Mouse (Mus musculus) splenic B cell, adult 2 months (primary cell): ENCODE measurements at regions not wholly inside any gene's neighbourhood (a gene's known extent, or its start where the extent isn't known, plus 50 kb on each side); places are given as distances from the start of the nearest gene placed in this dataset.
"Not testable (repeated sequence)": the region's sequence is repeated elsewhere in the genome, so short reads cannot be mapped to it uniquely, and the experiment has no call there.

Experiments
- DNase-seq: peaks from one replicate; pipeline ENCODE4 v3.0.0-alpha.2; 2011; ENCODE audit warnings: low read depth, low spot score
- H3K27me3 ChIP-seq: 2 replicates; pipeline ENCODE4 v1.6.1; 2012; ENCODE audit warnings: mild to moderate bottlenecking, low read length, moderate library complexity, mixed read lengths; ENCODE audit not compliant: control insufficient read depth, poor library complexity, insufficient read depth, severe bottlenecking
- H3K36me3 ChIP-seq: 2 replicates; pipeline ENCODE4 v1.6.1; 2012; ENCODE audit warnings: mild to moderate bottlenecking, low read length, moderate library complexity, mixed read lengths; ENCODE audit not compliant: control insufficient read depth, poor library complexity, insufficient read depth, severe bottlenecking

DNA sequence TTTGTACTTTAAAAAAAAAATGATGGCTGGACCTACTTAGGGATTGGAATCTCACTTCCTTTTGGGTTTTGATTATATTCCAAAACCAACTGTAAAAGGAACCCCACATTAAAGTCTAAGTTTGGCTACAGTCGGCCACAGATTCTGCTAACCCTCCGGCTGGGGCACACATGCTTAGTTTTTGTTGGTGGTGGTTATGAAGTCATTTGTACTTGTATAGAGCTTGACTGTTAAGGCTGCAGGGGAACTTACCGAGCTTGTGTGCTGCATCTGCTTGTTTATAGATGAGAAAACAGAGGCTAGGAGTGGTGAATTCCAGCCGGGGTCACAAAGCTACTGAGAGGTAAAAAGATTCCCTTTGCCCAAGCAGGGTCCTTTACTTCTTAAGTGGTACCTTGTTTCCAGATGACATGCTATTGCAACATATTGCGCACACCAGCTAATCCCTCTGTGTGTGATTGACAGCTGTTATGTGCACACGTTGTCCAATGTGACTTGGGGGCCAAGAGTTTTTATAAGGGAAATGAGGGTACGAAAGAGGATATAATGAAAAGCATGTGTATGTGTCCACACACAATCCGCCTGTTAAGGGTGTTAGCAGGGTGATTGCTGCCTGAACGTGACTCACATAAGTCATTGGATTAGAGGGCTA, 169.8 kb downstream of the Enc1 start:
- DNase-seq: no peak
- H3K36me3 ChIP-seq: no peaks in the 10 kb centered on the region
- no peaks in the 10 kb centered on the region for H3K27me3 ChIP-seq

DNA sequence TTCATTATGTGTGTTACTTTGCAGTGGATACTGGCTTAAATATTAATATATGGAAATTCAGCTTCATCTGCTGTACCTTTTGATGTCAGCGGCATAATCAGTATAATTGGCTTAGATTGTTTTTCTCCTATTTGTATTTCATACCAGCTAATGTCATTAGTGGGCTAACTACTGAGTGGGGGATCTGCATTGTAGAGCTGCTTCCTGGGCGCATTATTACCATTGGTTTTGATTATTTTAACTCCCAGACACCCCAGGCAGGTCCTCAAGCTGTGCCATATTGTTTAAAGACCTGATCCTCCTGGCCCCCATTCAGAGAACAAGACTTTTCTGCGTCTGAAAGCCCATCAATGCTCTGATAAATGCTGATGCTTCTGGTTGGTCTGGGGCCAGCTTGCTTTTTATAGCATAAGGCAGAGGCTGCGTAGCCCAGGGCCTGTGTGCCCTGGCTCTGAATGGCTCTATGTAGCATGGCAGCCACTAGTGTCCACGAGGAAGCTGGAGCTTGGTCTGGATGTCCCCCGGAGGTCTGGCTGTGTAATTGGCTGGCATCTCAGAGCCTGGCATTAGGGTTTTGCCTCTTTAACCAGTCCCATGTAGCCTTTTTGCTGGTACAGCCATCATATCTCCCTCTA, 169.1 kb downstream of the Enc1 start:
- H3K36me3 ChIP-seq: no peaks in the 10 kb centered on the region
- no peaks in the 10 kb centered on the region for H3K27me3 ChIP-seq
- no peak for DNase-seq

DNA sequence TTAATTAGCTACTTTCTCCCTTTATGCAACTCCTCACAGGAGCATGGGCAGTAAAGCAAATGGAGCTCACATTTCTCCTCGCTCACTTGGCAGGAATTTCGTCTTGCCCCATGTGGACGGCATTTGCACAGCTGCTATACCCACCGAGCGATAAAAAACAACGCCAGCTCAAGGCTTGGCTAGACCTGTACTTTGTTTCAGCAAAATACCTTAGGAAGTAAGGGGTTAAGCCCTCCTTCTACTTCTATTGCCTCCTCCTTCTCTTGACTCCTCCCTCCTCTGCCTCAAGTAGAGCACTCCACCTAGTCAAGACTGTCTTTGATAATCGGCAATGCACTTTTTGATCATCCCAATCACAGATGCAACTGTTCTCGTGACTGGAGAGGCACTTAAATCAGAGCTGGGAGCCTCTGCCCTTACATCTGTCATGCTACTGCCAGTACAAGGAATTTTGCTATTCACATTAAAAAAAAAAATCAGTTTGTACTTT, 168.4 kb downstream of the Enc1 start:
- no peak for DNase-seq
- Histone ChIP-seq H3K27me3 (no peaks in the 10 kb centered on the region), H3K36me3 (no peaks in the 10 kb centered on the region)

DNA sequence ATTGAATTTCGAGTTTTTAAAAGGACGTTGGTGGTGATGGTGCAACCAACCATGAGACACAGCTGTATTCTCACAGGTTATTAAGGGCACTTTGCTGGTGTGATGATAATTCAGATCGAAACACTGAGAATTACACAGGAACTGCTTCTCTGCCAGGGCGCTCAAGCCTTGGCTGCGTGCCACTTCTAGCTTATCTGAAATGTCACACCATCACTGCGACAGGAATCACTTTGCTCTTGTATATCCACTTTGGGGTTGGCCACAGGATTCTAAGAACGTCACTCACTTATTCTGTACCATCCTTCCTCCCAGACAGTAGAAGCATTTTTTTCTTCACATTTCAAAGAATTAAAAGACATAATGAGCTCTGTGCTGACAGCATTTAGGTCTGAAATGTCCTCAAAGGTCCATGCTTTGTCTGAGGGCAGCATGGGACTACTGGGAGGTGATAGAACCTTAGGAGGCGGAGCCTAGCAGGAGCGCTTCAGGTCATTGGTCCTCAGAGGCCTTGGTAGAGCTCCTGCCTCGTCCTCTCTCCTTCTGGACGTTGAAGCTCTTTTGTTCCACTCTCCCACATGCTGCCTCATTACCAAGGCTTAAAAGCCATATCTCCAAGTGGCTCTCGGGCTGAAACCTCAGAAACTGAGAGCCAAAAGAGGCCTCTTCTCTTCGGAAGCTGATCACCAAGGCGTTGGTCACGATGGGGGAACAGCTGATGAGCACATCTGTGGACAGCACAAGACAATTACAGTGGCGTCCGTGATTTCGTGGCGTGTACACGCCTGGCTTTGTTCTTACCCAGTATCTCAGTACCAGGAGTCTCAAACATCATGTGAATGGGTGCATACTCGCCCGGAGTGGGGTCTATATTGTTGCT, 167.7 kb downstream of the Enc1 start:
- Histone ChIP-seq H3K27me3 (no peaks in the 10 kb centered on the region), H3K36me3 (no peaks in the 10 kb centered on the region)
- no peak for DNase-seq

DNA sequence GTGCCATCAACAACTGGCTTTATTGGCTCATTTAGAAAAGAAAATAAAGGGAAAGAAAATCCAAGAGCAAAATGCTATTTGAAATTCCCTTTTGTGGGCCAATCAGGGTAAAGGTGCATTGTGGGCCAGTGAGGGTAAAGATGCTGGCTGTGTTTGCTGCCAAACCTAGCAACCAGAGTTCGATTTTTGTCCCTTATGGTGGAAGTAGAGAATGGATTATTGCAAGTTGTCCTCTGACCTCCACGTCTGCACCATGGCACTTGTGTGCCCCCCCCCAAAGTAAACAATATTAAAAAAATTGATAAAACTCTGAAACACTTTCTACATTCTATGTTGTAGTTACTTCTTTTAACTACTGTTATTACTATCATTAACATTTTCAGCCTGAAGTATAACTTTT, 166.9 kb downstream of the Enc1 start:
- H3K36me3 ChIP-seq: no peaks in the 10 kb centered on the region
- H3K27me3 ChIP-seq: no peaks in the 10 kb centered on the region
- DNase-seq: no peak

DNA sequence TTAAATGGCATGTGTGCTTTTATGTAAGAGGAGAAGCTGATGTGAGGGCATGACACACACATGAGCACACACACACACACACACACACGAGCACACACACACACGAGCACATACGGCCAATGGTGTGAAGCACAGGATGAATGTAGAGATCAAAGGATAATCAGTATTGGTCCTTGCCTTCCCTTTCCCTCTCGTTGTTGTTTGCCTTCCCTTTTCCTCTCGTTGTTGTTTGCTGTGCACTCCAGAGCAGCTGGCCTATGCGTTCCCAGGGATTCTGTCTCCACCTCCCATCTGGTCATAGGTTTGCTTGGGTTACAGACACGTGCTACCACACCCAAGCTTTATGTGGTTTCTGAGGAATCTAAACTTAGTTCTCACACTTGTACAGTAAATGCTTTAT, 165.8 kb downstream of the Enc1 start:
- H3K27me3 ChIP-seq: no peaks in the 10 kb centered on the region
- no peak for DNase-seq
- H3K36me3 ChIP-seq: no peaks in the 10 kb centered on the region

DNA sequence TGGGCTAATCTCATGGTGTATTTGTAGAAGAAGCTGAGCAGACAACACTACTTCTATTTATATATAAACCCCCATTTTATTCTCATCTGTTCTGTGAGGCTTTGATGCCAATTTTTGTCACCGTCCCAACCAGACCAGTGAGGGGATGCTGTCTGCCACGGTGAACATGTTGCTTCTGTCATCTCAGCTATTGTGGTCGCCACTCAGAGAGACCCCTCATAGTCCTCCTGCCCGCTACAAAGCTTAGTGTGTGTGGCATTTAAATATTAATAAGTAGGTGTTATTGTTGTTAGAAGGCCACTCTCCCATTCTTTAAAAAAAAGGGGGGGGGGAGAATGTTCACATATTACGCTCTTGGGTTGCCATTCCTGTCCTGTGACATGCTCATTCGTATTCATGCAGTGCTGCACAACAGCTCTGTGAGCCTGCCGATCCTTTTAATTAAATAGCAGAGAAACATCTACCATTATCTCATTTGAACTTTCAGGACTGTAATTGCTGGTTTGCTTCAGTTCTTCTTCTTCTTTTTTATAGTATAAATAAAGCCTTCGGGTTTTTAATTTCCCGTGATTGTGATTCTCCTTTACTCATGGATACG, 161.4 kb downstream of the Enc1 start:
- Histone ChIP-seq H3K36me3 (no peaks in the 10 kb centered on the region), H3K27me3 (no peaks in the 10 kb centered on the region)
- no peak for DNase-seq

DNA sequence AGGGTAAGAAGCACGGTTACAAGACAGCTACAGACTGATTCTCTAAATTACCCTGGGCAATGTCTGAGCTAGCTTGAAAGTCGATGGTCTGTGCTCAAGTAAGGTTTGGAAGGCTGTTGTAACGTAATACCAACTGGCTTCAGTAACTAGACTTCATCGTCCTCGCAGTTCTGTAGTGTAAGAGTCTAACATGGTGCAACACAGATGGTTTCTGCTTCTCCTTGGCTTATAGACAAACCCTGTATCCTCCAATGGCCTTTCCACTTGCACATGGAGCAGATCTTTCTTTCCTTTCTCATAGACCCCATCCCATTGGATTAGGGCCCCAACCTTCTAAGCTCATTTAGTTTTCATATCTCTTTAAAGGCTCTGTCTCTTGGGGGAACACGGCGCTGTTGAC, 160.7 kb downstream of the Enc1 start:
- no peak for DNase-seq
- Histone ChIP-seq H3K27me3 (no peaks in the 10 kb centered on the region), H3K36me3 (no peaks in the 10 kb centered on the region)

DNA sequence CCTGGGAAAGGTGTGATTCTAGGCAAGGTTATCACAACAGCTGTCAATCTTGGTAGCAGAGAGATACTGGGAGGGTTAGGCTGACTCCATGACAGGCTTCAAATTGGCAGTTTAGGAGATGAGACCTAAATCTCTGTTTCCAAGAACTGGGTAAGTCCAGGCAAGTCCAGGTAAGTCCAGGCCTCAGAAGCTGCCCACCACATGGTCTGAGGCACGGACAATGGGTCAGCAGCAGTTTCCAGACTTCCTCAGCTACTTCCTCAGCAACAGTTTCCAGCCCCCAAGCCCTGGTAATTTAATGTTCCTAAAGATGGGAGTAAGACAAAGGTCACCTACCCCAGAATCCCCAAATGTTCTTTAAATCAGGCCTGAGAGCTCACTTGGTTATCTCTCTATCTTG, 157.1 kb downstream of the Enc1 start:
- Histone ChIP-seq H3K36me3 (no peaks in the 10 kb centered on the region), H3K27me3 (no peaks in the 10 kb centered on the region)
- no peak for DNase-seq

DNA sequence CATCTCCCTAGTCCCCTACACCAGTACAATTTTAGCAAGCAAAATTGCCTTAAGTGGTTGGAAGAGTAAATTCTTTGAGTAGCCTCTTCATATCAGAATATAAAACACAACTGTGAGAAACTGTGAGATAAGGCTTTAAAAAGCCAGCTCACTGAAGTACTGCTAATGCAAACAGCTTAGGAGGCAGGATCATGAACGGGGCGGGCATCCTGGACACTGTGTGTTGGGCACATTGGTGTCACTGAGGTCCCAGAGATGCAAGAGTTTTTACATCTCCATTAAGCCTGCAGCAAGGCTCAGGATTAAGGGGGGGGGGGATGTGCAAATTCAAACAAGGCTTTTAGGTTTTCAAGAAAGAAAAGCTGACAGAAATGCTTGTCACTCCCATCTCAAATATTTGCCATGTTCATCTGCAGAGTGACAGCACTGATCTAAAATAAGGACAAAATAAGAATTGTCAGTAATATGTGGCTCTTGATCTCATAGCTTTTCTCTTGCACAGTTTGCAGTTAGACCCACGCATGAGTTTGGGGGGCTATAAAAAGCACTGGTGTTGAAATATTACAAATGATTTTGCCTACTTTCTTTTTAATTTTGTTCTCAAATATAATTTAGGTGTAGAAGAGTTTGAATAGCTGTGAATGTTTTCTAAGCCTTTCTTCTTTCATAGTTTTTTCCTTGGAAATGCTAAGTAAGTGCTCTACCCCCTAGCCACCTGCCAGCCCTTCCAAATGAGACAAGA, 156.2 kb downstream of the Enc1 start:
- DNase-seq: no peak
- H3K27me3 ChIP-seq: no peaks in the 10 kb centered on the region
- no peaks in the 10 kb centered on the region for H3K36me3 ChIP-seq

DNA sequence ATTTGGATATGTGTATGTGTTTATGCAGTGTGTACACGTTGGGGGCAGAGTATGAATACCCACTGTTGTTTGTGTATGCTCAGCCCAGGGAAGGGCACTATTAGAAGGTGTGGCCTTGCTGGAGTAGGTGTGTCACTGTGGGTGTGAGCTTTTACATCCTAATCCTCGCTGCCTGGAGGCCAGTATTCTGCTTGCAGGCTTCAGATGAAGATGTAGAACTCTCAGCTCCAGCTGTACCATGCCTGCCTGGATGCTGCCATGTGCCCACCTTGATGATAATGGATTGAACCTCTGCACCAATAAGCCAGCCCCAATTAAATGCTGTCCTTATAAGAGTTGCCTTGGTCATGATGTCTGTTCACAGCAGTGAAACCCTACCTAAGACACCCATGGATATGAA, 155.4 kb downstream of the Enc1 start:
- not testable (repeated sequence) for H3K27me3 ChIP-seq, H3K36me3 ChIP-seq, DNase-seq

DNA sequence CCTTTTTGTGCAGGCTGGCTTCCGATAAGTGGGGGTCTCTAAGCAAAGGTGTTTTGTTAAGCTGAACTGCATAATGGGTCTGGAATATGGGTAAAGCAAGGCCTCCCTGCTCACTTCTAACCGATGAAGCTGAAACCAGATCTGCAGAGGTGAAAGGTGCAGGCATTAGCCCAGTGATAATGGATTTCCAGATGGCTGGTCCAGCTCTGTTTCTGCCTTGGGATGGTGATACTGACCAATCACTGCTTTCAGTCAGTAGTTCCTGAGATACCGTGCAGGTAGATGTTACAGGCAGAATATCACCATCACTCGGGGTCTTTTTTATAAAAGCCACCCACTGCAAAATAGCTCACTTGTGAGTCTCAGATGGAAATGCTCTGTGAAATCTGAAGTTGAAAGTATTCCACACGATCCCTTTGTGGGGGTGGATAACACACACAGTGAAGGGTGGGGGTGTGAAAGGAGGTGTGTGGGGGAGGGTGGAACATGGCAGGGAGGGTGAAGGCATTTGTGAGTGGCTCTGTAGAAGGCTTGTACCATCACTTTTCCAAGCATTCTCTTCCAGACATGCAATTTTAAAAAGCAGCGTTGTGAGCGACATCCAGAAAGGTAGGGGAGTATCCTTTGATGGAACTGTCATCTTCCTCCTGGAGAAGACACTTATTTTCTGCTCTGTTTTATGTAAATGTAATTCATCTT, 154.0 kb downstream of the Enc1 start:
- no peaks in the 10 kb centered on the region for H3K36me3 ChIP-seq
- H3K27me3 ChIP-seq: no peaks in the 10 kb centered on the region

DNA sequence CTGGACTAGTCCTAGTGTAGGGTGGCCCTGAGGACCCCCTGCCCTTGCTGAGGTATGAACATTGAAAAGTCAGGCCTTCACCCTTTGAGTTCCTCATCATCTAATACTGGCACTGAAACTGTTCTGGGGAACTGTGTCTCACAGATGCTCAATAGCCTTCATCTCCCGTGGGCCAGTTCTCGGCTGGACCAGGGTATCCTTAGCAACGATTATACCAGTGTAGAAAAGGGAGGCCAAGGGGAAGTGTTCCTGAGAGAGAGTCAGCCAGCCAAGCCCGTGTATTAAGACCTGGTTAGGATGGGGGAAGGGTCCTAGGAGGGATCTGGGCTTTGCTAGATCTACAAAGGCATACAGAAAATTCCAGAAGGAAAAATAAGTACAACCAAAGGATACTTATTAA, 153.2 kb downstream of the Enc1 start:
- DNase-seq: no peak
- H3K27me3 ChIP-seq: no peaks in the 10 kb centered on the region

More for the DNA sequence above, 154.0 kb downstream of the Enc1 start:
- no peak for DNase-seq

DNA sequence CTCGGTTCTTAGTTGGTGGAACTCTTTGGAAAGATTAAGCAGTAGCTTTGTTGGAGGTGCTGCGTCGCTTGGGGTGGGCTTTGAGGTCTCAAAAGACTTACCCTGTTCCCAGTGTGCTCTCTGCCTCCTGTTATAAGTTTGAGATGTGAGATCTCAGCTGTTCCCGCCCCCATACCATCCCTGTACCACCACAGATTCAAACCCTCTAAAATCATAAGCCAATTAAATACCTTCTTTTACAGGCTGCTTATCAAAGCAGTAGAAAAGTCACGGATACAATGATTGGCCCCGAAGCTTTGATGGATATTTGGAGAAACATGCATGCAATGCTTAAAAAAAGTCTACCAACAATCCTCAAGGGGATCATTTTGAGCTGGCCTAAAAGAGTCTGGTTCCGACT, 152.6 kb downstream of the Enc1 start:
- Histone ChIP-seq H3K27me3 (no peaks in the 10 kb centered on the region), H3K36me3 (no peaks in the 10 kb centered on the region)
- no peak for DNase-seq

More for the DNA sequence above, 153.2 kb downstream of the Enc1 start:
- H3K36me3 ChIP-seq: no peaks in the 10 kb centered on the region
